Mouse (Mus musculus) heart, embryonic 16.5 days (tissue): Measurements from ENCODE around the gene Tmem106a. TPM values are rescaled to one million over a fixed set of nuclear protein-coding genes. Genes with fewer than 3 reads are reported as not detected.
"Not testable (repeated sequence)": the region's sequence is repeated elsewhere in the genome, so short reads cannot be mapped to it uniquely, and the experiment has no call there.

ENCODE experiments used
- ATAC-seq: fragments of 200-750 bp; cut with Nextera tagmentation; replicated peaks from 2 replicates; pipeline ENCODE4 v1.8.0; 2017; ENCODE audit warnings: moderate number of reproducible peaks; ENCODE audit not compliant: insufficient read depth, low FRiP score; ENCODE audit errors: extremely low read depth
- H3K27ac ChIP-seq: fragments of 300-500 bp; sonication (generic); 2 replicates; pipeline ENCODE4 v1.5.1; 2014; ENCODE audit warnings: mild to moderate bottlenecking, low read length, control low read depth, moderate library complexity
- H3K27me3 ChIP-seq: fragments of 300-500 bp; sonication (generic); 2 replicates; pipeline ENCODE4 v1.6.1; 2014; ENCODE audit warnings: low read length, mixed read lengths; ENCODE audit not compliant: control insufficient read depth, insufficient read depth
- H3K36me3 ChIP-seq: fragments of 300-500 bp; sonication (generic); 2 replicates; pipeline ENCODE4 v1.6.1; 2014; ENCODE audit not compliant: control insufficient read depth, insufficient read depth
- H3K4me1 ChIP-seq: fragments of 300-500 bp; sonication (generic); 2 replicates; pipeline ENCODE4 v1.6.1; 2014; ENCODE audit warnings: low read length, mixed read lengths; ENCODE audit not compliant: control insufficient read depth, insufficient read depth
- H3K4me2 ChIP-seq: fragments of 300-500 bp; sonication (generic); 2 replicates; pipeline ENCODE4 v1.6.1; 2014; ENCODE audit warnings: low read depth, mild to moderate bottlenecking, control low read depth, low read length
- H3K4me3 ChIP-seq: fragments of 300-500 bp; sonication (generic); 2 replicates; pipeline ENCODE4 v1.5.1; 2014; ENCODE audit warnings: mild to moderate bottlenecking, control low read depth, low read length
- H3K9ac ChIP-seq: fragments of 300-500 bp; sonication (generic); 2 replicates; pipeline ENCODE4 v1.6.1; 2014; ENCODE audit warnings: low read length, control low read depth
- H3K9me3 ChIP-seq: fragments of 300-500 bp; sonication (generic); replicated peaks from 2 replicates; pipeline ENCODE4 v1.6.1; 2016; ENCODE audit warnings: low read length; ENCODE audit not compliant: control insufficient read depth
- WGBS: fragments of 180-500 bp; shearing (Covaris S2); extraction: QIAGEN DNeasy Blood & Tissue Kit; methylation state at CpG from one replicate; pipeline ENCODE4 v1.1.7; 2014; 5-methylcytosine and 5-hydroxymethylcytosine counted together
- polyA plus RNA-seq: library from polyadenylated mRNA; unstranded; fragments of >200 nt; fragmentation: Nextera tagmentation; extraction: Ambion mirVana; gene quantifications from 2 replicates; pipeline ENCODE4 v1.2.1, GENCODE M21; 2015

Gene Tmem106a
- polyA plus RNA-seq, 1 experiment from 2014 or later = 4.3 TPM

DNA sequence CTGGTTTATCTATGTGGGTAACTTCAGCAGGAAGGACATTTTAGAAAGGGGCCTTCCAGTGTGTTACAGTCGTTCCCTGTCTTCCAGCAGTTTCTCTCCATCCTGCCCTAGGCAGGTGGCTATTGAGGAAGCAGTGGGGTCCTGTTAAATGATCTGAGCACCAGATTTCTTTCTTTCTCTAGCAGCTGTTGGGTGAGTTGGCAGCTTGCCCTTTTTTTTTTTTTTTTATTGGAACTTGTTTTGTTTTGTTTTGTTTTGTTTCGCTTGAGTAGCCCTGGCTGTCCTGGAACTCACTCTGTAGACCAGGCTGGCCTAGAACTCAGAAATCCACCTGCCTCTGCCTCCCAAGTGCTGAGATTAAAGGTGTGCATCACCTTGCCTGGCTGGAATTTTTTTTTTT is 25.1 kb upstream of the Tmem106a start:
- 60% methylated on average over 2 of the region's 2 CpGs for WGBS
- Histone ChIP-seq H3K9me3 (no peaks in the 10 kb centered on the region), H3K36me3 (peaks cover 27% of the 10 kb centered on the region)

DNA sequence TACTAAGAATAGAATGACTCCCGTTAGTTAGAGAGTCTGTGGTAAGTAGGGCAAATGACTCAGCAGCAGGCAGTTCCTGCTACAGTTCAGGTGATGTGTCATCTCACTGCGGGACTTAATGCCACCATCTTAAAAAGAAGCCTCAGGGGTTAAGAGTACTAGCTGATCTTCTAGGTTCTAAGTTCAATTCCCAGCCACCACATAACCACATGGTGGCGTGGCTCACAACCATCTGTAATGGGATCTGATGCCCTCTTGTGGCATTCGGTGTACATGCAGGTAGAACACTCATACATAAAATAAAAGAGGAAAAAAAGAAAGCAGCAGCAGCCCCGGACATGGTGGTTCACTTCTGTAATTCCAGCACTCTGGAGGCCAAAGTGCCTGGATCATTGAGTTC is 19.7 kb upstream of the Tmem106a start:
- ATAC-seq = no peak
- no peak overlapping the region for H3K27ac ChIP-seq
- no peak overlapping the region for H3K4me3 ChIP-seq
- no peak overlapping the region for H3K4me2 ChIP-seq
- H3K36me3 ChIP-seq = peaks cover 54% of the 10 kb centered on the region
- WGBS = 37% methylated on average over 5 of the region's 5 CpGs
- H3K9me3 ChIP-seq = no peaks in the 10 kb centered on the region
- no peaks in the 10 kb centered on the region for H3K27me3 ChIP-seq
- no peak overlapping the region for H3K9ac ChIP-seq
- H3K4me1 ChIP-seq = no peaks in the 10 kb centered on the region

More for the DNA sequence above, 25.1 kb upstream of the Tmem106a start:
- no peak for ATAC-seq
- no peak overlapping the region for H3K4me2 ChIP-seq
- no peaks in the 10 kb centered on the region for H3K27me3 ChIP-seq
- no peak overlapping the region for H3K27ac ChIP-seq
- peaks cover 12% of the 10 kb centered on the region for H3K4me1 ChIP-seq
- H3K9ac ChIP-seq = no peak overlapping the region
- no peak overlapping the region for H3K4me3 ChIP-seq

DNA sequence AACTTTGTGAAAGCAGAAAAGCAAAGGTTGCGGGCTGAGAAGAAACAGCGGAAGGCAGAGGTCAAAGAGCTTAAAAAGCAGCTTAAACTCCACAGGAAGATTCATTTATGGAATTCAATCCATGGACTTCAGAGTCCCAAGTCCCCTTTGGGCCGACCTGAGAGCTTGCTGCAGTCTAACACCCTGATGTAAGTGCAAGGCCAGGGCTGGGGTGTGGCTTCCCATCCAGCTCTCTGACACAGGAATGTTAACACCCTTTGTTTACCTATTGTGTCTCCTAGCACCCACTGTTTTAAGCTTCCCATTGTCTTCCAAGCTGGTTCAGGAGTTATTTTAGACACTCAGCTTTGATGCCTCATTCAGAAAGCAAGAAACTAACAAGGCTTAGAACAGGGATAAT is 13.6 kb upstream of the Tmem106a start:
- ATAC-seq = no peak
- Histone ChIP-seq H3K4me2 (no peak overlapping the region), H3K27me3 (no peaks in the 10 kb centered on the region), H3K9ac (no peak overlapping the region), H3K27ac (no peak overlapping the region), H3K4me3 (no peak overlapping the region), H3K9me3 (no peaks in the 10 kb centered on the region), H3K4me1 (no peaks in the 10 kb centered on the region), H3K36me3 (peaks cover 80% of the 10 kb centered on the region)
- WGBS = 77% methylated on average over 3 of the region's 3 CpGs

DNA sequence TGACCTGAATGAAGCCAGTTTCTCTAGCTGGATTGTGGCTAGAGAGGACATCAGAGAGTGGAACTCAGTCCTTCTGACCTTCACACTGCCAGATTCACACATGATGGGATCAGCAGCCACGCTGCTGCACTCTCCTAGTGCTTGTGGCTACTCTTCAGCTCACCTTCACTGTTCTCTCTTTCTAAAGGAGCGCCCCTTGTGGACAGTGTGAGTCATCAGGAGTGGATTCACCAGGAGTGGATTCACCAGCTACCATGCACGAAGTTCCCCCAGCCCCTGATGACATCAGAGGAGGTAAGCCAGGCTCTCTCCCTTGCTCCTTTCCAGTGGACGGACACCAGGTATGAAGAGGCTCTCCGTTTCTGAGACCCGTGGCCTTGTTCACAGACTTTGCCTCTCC is 5.9 kb upstream of the Tmem106a start:
- H3K9ac ChIP-seq = no peak overlapping the region
- H3K4me2 ChIP-seq = no peak overlapping the region
- WGBS = 80% methylated on average over 6 of the region's 6 CpGs
- H3K27ac ChIP-seq = no peak overlapping the region
- H3K4me1 ChIP-seq = no peaks in the 10 kb centered on the region
- H3K36me3 ChIP-seq = peaks cover 77% of the 10 kb centered on the region
- ATAC-seq = no peak
- H3K9me3 ChIP-seq = no peaks in the 10 kb centered on the region
- H3K4me3 ChIP-seq = no peak overlapping the region
- no peaks in the 10 kb centered on the region for H3K27me3 ChIP-seq

DNA sequence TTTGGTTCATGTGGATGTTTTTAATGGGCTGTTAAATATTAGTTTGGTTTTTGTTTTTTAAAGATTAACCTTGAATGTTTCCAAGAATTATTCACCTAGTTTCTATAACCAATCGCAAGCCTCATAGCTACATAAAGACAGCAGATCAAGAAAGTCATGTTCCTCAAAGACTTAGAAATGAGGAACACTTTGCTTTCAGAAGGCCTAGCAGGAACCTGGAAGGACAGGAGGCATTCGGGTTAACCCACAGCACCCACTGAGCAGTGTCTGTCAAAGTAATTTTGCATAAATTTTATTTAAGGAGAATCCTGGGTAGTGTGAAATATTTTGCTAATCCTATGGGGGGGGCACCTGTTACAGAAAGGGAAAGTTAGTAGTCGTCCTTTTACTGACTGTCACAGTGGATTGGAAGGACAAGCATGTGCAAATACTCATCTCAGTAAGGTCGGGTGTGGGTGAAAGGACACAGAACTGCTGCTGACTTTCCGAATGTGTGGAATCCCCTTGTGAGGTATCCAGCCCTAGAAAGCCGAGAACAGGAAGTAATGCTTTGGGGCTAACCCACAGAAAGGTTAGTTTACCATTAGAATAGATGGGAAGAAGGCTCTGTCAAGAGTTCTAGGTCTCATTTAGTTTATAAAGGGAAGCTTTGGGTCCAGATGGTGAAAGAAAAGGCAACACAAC is 819 bp upstream of the Tmem106a start:
- WGBS = 54% methylated on average over 6 of the region's 6 CpGs
- Histone ChIP-seq H3K4me3 (no peak overlapping the region), H3K9me3 (no peaks in the 10 kb centered on the region), H3K4me2 (no peak overlapping the region), H3K9ac (no peak overlapping the region), H3K4me1 (peaks cover 4% of the 10 kb centered on the region), H3K36me3 (peaks cover 28% of the 10 kb centered on the region), H3K27ac (no peak overlapping the region), H3K27me3 (no peaks in the 10 kb centered on the region)
- no peak for ATAC-seq

DNA sequence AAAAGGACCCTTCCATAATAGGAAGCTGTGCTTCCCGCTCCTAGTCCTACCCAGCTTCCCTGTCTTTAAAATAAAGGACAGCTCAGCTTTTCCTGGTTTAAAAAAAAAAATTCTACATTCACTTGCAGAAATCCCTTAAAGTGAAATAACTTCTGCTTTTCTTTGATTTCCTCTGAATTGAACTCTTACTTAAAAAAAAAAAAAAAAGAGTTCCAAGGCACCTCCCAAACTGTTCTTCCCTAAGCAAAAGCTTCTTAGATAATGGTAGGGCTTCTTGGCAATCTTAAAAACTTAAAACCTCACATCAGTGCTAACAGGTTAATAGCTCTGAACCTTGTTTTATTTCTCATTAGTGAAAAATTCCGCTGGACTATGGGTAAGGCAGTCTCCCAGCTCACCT is 1.2 kb downstream of the Tmem106a start:
- H3K36me3 ChIP-seq = peaks cover 16% of the 10 kb centered on the region
- H3K4me2 ChIP-seq = no peak overlapping the region
- no peak for ATAC-seq
- H3K9ac ChIP-seq = no peak overlapping the region
- peaks cover 4% of the 10 kb centered on the region for H3K4me1 ChIP-seq
- H3K27me3 ChIP-seq = no peaks in the 10 kb centered on the region
- no peak overlapping the region for H3K27ac ChIP-seq
- WGBS = 90% methylated on average over 2 of the region's 2 CpGs
- H3K4me3 ChIP-seq = no peak overlapping the region
- H3K9me3 ChIP-seq = no peaks in the 10 kb centered on the region

DNA sequence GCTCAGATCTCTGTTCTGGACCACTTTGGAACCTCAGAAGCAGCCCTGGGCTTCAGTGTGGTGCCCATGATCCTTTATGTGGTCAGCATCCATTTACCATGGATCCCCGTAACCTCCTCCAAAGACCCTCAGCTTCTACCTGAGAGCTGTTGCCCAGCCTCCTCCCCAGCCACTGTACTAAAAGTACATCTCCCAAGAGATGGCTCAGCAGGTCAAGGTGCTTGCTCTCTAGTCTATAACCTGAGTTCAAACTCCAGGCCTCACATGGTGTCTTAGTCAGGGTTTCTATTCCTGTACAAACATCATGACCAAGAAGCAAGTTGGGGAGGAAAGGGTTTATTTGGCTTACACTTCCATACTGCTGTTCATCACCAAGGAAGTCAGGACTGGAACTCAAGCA is 3.0 kb downstream of the Tmem106a start:
- not testable (repeated sequence) for H3K36me3 ChIP-seq, H3K27ac ChIP-seq, ATAC-seq, H3K4me1 ChIP-seq, H3K4me2 ChIP-seq, H3K9me3 ChIP-seq, H3K4me3 ChIP-seq, H3K27me3 ChIP-seq, H3K9ac ChIP-seq
- WGBS = 100% methylated on average over 1 of the region's 1 CpGs

DNA sequence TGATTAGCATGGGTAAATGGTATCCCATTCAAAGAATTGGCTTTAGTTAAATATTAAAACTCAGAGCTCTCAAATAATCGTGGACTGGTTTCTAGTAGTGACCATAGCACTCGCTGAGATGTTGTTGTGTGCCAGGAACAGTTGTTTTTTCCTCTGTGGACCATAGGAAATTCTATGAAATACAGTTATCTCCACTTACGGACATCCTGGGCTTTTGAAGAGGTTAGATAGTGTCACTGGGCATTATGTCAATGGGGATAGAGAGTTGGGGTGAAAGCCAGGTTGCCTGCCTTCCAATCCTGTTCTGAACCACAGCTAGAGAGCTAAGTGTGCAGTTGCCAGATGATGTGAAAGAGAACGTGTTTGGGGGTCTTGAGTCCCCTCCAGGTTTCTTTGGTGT is 3.8 kb downstream of the Tmem106a start:
- Histone ChIP-seq H3K9me3 (no peaks in the 10 kb centered on the region), H3K4me3 (no peak overlapping the region), H3K4me1 (peaks cover 4% of the 10 kb centered on the region), H3K27me3 (no peaks in the 10 kb centered on the region), H3K27ac (no peak overlapping the region), H3K9ac (no peak overlapping the region), H3K4me2 (no peak overlapping the region), H3K36me3 (peaks cover 3% of the 10 kb centered on the region; the same call in 1 of the 2 replicates)
- no peak for ATAC-seq
- 63% methylated on average over 4 of the region's 4 CpGs for WGBS

DNA sequence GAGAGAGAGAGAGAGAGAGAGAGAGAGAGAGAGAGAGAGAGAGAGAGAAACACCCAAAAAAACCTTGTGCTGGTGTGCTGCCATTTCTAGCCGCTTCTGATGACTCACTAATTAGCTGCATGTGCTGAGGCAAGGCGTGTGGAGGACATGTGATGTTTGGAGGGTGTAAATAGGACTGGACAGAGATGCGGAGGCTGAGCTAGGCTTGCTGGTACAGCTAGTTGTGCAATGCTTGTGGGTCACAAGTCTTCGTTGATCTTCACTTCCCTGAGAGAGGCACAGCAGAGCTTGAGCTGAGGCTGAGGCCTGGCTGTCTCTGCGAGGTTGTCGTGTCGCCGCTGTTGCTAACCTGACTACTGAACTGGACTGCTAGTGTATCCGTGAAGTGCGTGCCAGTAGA is 5.6 kb downstream of the Tmem106a start:
- H3K9me3 ChIP-seq = no peaks in the 10 kb centered on the region
- no peak overlapping the region for H3K27ac ChIP-seq
- H3K4me3 ChIP-seq = no peak overlapping the region
- peaks cover 3% of the 10 kb centered on the region; the same call in 1 of the 2 replicates for H3K36me3 ChIP-seq
- 84% methylated on average over 10 of the region's 10 CpGs for WGBS
- H3K4me2 ChIP-seq = no peak overlapping the region
- no peak overlapping the region for H3K9ac ChIP-seq
- no peaks in the 10 kb centered on the region for H3K27me3 ChIP-seq
- no peak for ATAC-seq
- H3K4me1 ChIP-seq = no peaks in the 10 kb centered on the region
